Mouse (Mus musculus): Measurements from ENCODE around the gene Slc44a3.
A peak's percentile ranks its signal among the peaks of the same experiment; 100 is the strongest.

Gene Slc44a3

DNA sequence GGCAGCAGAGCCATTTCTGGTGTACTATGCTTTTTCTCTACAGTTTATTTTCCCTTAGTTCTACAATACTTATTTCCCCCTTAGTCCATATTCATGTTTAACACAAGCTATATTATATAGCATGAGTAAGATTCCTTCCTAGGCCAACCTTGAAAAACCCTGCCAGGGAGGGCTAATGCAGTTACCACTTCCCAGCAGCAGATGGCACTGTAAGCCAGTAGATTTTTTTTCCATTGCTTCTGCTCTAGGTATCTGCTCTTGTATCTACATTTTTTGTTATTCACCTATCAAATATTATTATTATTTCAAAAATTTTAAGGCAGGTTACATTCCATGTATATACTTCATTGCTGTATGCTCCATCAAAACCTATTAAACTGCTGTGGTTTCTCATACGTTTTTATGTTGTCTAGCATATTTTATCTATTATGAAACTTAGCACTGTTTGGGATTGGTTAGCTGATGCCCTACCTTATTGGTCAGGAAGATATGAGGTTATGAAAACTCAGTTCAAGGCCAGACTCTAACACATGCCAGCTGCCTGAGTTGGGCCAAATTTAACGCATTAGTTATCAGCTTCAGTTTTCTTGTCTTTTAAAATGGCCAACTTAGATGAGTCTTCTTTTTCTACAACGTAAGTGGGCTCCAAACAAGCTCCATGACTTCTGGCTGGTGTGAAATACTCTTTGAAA, 3.8 kb upstream of the Slc44a3 start:
- H3K27me3 ChIP-seq (ENCODE audit: control insufficient read depth, insufficient read depth, low read length, poor library complexity, severe bottlenecking), result no peaks in the 10 kb centered on the region
- DNase-seq (ENCODE audit: low read depth, low spot score), result peak; percentile 69

DNA sequence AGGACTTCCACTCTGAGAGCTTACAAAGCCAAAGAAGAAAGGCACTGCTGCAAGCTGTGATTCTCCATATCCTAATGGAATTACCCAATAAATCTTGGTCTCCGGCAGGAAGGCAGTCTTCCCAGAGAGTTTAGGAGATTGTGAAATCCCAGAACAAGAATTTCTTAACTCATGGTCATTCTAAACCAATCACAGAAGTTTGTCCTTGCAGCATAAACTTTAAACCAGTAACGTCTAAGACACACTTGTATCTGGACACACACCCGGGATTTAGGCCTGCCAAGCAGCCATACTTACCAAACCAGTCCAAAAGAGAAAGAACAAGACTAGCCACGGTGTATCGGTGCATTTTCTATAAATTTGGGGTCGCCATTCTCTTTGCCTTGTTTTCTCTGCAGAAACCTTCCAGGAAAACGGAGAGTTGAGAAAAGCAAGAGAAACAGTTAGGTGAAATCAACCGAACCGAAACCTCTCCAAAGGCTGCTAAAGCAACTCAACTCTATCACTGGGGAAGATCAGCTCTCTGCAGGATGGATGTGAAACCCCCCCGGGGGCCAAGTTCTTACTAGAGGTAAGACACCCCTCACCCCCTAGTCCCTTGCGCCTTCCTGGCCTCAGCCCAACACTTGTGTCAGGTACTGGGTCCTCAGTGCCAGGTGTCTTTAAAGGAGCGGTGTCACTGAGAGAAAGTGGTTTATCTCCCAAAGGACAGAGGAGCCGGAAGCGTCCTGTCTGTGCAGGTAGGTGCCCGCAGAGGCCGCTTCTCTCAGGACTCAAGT, 645 bp downstream of the Slc44a3 start:
- DNase-seq (ENCODE audit: low read depth, low spot score), result no peak

More for the DNA sequence above, 3.8 kb upstream of the Slc44a3 start:
- no peaks in the 10 kb centered on the region for H3K36me3 ChIP-seq (ENCODE audit: control insufficient read depth, insufficient read depth, low read length, poor library complexity, severe bottlenecking)

DNA sequence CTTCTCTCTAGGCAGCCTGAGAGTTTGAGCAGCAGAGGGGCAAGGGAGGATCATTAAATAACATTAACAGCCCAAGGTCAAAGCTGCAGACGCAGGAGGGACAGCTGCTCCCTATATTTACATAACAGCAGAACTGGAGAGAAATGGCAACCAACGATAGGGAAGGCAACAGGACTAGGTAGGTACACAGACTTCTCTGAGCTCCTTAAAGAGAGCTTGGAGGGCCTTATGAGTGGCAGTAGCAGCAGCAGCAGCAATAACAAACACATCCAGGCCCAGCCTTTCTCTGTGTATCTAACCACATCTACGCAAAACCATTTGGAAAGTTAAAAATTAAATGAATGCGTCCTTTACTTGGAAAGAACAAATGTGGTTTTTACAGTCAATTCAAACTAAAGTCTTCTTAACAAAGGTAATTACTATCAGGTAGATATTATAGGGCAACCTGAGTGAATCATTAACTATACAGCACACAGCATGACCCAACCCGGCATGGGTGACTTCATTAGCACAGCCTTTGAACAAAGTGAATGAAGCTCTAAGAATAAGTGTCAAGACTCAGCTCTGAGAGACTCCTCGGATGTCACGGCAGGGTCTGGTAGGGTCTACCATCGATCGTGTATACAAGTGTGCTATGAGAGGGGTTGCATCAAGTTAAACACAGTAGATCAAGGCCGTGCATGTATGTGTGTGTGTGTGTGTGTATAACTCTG, 1.5 kb downstream of the Slc44a3 start:
- no peaks in the 10 kb centered on the region; the same call in 1 of the 2 replicates for H3K27me3 ChIP-seq (ENCODE audit: control insufficient read depth, insufficient read depth, low read length, poor library complexity, severe bottlenecking)
- no peak for DNase-seq (ENCODE audit: low read depth, low spot score)
- H3K36me3 ChIP-seq (ENCODE audit: control insufficient read depth, insufficient read depth, low read length, poor library complexity, severe bottlenecking), result no peaks in the 10 kb centered on the region

More for the DNA sequence above, 645 bp downstream of the Slc44a3 start:
- Histone ChIP-seq H3K27me3 (ENCODE audit: control insufficient read depth, insufficient read depth, low read length, poor library complexity, severe bottlenecking) (no peaks in the 10 kb centered on the region; the same call in 1 of the 2 replicates), H3K36me3 (ENCODE audit: control insufficient read depth, insufficient read depth, low read length, poor library complexity, severe bottlenecking) (no peaks in the 10 kb centered on the region)

DNA sequence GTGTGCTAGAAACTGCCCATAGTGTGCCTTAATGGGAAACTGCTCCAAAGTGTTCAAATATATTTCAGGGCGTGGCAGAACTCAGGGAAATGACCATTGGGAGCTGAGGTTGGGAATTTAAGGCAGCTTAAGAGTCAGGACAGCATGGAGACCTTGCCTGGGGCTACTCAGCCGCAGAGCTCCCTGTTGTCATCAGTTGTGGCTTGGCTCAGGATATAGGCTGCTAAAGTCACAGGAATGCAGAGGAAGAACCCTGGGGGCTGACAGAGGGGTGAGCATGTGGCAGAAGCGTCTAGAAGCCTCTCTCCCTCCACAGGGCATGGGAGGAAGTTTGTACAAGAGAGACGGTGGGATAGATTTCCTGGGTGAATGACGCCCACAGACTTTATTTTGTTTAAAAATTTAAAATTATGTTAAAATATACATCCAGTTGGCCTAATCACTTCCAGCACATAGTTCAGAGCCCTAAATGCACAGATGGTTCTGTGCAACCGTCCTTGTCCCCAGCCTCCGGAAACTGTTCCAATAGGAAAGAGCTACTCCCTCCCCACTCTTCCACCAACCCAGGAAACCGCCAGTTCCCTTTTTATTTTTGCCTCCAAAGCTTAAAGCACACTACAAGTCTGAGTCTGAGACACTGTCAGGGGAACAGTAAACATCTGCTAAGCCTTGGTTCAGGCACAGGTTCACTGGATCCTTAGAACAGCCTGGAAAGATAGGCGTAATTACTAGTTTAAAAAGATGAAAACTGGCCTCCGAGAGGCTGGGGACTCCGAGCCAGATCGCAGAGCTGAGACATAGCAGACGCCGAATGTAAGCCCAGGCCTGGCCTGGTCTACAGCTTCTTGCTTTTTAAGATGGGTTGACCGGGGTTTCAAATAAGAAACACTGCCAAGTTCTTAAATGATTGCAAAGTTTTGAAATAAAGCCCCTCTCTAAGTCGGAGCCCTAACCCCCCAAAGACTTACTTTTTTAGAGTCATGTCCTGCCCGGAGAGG, 5.8 kb downstream of the Slc44a3 start:
- H3K27me3 ChIP-seq (ENCODE audit: control insufficient read depth, insufficient read depth, low read length, poor library complexity, severe bottlenecking), result no peaks in the 10 kb centered on the region; the same call in 1 of the 2 replicates

DNA sequence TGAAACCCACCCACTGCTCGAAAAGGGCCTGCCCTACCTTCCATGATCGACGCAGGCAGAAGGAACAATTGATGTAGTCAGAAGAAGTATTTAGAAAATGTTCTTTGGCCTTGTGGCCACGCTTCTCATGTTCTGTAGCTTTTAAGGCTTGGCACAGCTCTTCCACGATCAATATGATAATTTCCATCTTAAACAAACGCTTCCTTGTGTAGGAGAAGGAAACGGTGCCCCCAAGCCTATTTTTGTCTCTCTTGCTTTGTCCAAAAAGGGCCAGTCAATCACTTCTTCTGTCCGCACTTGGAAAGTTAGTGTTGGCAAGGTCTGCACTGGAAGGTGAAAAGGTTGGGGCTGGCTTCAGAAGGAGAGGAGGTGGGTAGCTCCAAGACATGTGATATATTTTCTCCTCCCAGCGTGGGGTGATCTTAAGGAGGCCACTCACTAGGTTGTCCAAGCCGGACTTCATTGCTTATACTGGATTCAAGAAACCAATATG, 10.5 kb downstream of the Slc44a3 start:
- no peaks in the 10 kb centered on the region for H3K36me3 ChIP-seq (ENCODE audit: control insufficient read depth, insufficient read depth, low read length, poor library complexity, severe bottlenecking)
- no peak for DNase-seq (ENCODE audit: low read depth, low spot score)
- H3K27me3 ChIP-seq (ENCODE audit: control insufficient read depth, insufficient read depth, low read length, poor library complexity, severe bottlenecking), result no peaks in the 10 kb centered on the region

More for the DNA sequence above, 5.8 kb downstream of the Slc44a3 start:
- no peak for DNase-seq (ENCODE audit: low read depth, low spot score)
- no peaks in the 10 kb centered on the region for H3K36me3 ChIP-seq (ENCODE audit: control insufficient read depth, insufficient read depth, low read length, poor library complexity, severe bottlenecking)

DNA sequence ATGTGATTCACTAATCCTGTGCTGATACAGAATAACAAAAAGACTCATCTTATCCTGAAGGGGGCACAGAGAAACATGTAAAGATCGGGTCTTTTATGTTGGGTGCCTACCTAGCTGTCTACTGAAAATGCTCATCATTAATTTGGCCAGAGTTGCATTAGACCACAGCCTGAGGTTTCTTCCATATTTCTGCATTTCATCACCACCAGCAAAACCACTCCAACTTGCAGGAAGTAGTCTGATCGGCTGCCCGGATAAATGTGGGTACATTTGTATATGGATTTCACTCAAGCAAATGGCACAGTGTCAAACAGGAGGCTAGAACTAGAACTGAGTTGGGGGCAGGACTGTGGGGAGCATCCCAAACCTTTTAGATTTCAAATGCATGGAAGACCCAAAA, 11.1 kb downstream of the Slc44a3 start:
- Histone ChIP-seq H3K27me3 (ENCODE audit: control insufficient read depth, insufficient read depth, low read length, poor library complexity, severe bottlenecking) (no peaks in the 10 kb centered on the region), H3K36me3 (ENCODE audit: control insufficient read depth, insufficient read depth, low read length, poor library complexity, severe bottlenecking) (no peaks in the 10 kb centered on the region)
- no peak for DNase-seq (ENCODE audit: low read depth, low spot score)

DNA sequence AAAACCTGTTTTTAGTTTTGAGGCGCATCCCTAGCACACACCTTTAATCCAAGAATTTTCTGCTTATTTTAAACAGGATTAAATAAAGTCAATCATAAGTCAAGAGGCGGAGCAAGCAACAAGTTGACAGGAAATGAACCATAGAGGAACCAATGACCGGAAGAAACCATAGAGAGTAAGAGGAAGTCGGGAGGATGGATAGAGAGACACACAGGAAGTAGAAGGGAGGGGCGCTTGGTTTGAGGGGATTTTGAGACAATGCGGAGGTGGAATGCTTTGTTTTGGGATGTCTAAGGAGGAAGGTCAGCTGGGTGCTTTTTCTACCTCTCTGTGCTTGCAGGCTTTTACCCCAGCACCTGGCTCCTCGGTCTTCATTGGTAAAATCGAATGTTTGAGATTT, 15.2 kb downstream of the Slc44a3 start:
- no peak for DNase-seq (ENCODE audit: low read depth, low spot score)
- no peaks in the 10 kb centered on the region for H3K36me3 ChIP-seq (ENCODE audit: control insufficient read depth, insufficient read depth, low read length, poor library complexity, severe bottlenecking)
- H3K27me3 ChIP-seq (ENCODE audit: control insufficient read depth, insufficient read depth, low read length, poor library complexity, severe bottlenecking), result no peaks in the 10 kb centered on the region

DNA sequence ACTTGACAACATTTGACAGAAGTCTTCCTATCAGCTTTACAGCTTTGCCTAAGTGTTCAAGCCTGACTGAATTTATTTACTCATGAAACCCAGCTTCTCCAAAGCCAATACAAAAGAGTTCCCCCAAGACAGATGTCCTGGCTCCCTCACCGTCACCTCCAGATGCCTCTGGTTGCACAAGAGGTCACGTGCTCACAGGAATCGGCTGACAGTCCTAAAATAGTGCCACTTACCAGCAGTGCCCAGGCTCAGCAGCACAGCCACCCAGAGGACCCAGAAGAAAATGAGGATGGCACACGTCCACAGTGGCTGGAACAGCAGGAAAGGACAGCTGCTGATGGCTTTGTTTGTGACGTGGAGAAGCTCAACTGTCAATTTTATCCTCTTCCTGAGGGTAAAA, 23.1 kb downstream of the Slc44a3 start:
- Histone ChIP-seq H3K36me3 (ENCODE audit: control insufficient read depth, insufficient read depth, low read length, poor library complexity, severe bottlenecking) (no peaks in the 10 kb centered on the region), H3K27me3 (ENCODE audit: control insufficient read depth, insufficient read depth, low read length, poor library complexity, severe bottlenecking) (no peaks in the 10 kb centered on the region)
- no peak for DNase-seq (ENCODE audit: low read depth, low spot score)

DNA sequence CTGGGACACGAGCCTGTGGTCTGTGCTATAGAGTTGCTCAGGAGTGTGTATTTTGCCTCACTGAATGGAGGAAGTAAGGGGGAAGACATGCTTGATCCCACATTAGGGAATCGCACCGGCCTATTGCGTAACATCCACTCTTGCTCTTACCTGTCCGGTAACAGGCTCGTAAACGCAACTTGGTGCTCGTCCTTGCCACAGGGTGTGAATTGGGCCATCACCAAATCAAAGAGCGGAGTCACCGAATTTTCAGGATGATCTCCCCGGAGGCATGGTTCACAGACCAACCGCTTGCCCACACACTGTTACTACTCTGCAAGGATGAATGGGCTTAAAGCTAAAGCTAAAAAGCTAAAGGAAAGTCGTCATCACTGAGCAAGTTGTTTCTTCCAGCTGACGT, 24.5 kb downstream of the Slc44a3 start:
- Histone ChIP-seq H3K27me3 (ENCODE audit: control insufficient read depth, insufficient read depth, low read length, poor library complexity, severe bottlenecking) (no peaks in the 10 kb centered on the region), H3K36me3 (ENCODE audit: control insufficient read depth, insufficient read depth, low read length, poor library complexity, severe bottlenecking) (no peaks in the 10 kb centered on the region)
- DNase-seq (ENCODE audit: low read depth, low spot score), result no peak

DNA sequence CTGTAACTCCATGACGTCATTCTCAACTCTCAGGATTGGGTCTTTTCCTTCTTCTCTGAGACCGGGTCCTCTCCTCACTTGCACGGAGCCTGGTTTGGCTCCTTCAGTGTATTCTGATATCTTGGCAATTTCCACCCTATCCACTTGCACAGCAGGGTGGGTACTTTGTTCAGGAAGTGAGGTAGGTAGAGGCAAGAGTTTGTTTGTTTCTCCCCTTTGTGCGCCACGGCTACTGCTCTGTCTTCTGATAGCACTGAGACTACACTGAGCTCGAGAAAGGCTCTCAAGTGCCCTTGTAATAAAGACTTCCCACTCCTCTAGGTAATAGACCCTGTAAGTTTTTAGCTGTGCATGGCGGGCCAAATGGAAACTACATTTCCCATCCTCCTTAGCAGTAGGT, 25.4 kb downstream of the Slc44a3 start:
- DNase-seq (ENCODE audit: low read depth, low spot score), result no peak
- Histone ChIP-seq H3K36me3 (ENCODE audit: control insufficient read depth, insufficient read depth, low read length, poor library complexity, severe bottlenecking) (no peaks in the 10 kb centered on the region), H3K27me3 (ENCODE audit: control insufficient read depth, insufficient read depth, low read length, poor library complexity, severe bottlenecking) (no peaks in the 10 kb centered on the region)

DNA sequence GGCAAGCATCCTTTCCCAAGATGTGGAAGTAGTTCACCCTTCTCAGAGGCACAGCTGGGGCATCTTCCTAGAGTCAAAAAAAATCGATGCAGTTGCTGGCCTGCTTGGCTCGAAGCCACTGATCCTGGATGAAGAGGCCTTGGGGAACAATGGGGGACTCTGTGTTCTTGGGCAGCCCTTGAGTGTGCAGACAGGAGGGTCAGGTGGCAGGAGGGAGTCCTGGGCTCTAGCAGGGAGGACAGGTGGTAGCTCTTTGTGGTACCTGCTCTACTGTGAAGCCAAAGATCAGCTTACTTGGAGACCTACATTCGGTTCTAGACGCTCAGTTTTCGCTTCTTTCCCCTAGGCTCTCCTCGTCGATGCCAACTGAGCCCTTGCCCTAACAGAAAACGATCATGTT, 26.0 kb downstream of the Slc44a3 start:
- Histone ChIP-seq H3K36me3 (ENCODE audit: control insufficient read depth, insufficient read depth, low read length, poor library complexity, severe bottlenecking) (no peaks in the 10 kb centered on the region), H3K27me3 (ENCODE audit: control insufficient read depth, insufficient read depth, low read length, poor library complexity, severe bottlenecking) (no peaks in the 10 kb centered on the region)
- DNase-seq (ENCODE audit: low read depth, low spot score), result no peak

DNA sequence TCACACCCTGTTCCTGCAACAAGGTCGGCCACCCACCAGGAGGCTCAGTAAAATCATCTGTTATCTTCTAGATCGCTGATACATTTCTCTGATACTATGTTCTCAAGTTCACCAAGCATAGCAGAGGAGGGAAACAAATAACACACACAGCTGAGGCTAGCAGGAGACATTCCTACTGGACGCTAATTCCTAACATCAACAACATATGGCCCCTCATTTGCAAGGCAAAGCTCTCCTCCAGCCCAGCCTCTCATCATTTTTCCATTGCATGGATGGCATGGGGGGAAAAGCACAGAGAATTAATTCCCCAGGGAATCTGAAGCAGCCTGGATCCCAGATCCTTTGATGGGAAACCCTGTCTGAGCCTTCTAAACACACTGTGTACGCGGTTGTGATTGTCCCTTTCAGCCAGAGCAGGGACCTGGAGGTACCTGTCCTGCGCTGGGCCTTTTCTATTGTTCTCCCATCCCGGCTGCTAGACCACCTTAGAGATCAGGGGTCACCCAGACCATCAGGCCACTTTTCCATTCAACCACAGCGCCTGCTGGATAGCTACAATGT, 27.2 kb downstream of the Slc44a3 start:
- DNase-seq (ENCODE audit: low read depth, low spot score), result no peak
- Histone ChIP-seq H3K27me3 (ENCODE audit: control insufficient read depth, insufficient read depth, low read length, poor library complexity, severe bottlenecking) (no peaks in the 10 kb centered on the region), H3K36me3 (ENCODE audit: control insufficient read depth, insufficient read depth, low read length, poor library complexity, severe bottlenecking) (no peaks in the 10 kb centered on the region)

DNA sequence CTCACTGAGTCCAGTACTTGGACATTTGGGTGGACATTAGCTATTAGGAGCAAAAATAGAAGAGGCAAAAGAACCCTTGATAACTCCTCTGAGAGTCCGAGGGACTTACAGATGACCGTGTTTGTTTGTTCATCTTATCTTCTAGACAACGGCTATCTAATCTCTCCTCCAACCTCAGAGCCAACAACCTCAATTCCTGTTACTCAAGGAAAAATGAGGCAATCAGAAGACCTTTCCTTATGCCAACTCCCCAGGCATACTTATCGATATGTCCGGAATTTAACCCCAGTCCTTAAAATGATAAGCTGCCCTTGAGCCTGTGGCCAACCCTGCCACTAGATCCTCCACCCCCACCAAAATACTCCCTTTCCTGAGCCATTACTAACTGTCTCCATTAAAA, 31.5 kb downstream of the Slc44a3 start:
- no peak for DNase-seq (ENCODE audit: low read depth, low spot score)
- no peaks in the 10 kb centered on the region for H3K27me3 ChIP-seq (ENCODE audit: control insufficient read depth, insufficient read depth, low read length, poor library complexity, severe bottlenecking)

DNA sequence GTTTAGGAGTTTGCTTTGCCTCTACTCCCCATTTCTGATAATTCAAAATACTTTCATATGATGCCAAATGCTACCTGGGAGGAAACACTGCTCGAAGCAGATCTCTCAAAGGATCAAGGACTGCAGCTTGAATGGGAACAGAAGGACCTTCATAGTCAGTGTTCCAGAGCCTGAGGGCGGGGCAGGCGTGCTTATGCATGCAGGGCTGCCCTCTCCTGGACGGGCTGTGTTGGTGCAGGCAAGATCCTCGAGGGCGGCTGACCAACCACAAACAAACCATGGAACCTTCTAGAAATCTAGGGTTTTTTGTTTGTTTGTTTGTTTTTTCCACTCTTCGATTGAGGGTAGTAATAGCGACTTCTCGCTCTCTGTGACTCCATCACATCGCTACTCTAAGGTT, 32.0 kb downstream of the Slc44a3 start:
- H3K27me3 ChIP-seq (ENCODE audit: control insufficient read depth, insufficient read depth, low read length, poor library complexity, severe bottlenecking), result no peaks in the 10 kb centered on the region
- DNase-seq (ENCODE audit: low read depth, low spot score), result peak; percentile 82
- no peaks in the 10 kb centered on the region for H3K36me3 ChIP-seq (ENCODE audit: control insufficient read depth, insufficient read depth, low read length, poor library complexity, severe bottlenecking)

More for the DNA sequence above, 31.5 kb downstream of the Slc44a3 start:
- no peaks in the 10 kb centered on the region for H3K36me3 ChIP-seq (ENCODE audit: control insufficient read depth, insufficient read depth, low read length, poor library complexity, severe bottlenecking)
